Mouse (Mus musculus) cerebellum, postnatal 25 days (tissue): Measurements from ENCODE around the gene Exoc4.

Experiments
- DNase-seq, 2 experiments: peaks; one replicate each; pipeline ENCODE4 v3.0.0; 2021; ENCODE audit warnings: mixed read lengths in 2 of 2

The Exoc4 gene

GRCm38 (mm10) chr6:33871286-33871685, 622.4 kb downstream of the Exoc4 start:
- DNase-seq, result no peak

- no peak for DNase-seq
Observed at GRCm38 (mm10) chr6:33872192-33872591, 623.3 kb downstream of the Exoc4 start.

DNA sequence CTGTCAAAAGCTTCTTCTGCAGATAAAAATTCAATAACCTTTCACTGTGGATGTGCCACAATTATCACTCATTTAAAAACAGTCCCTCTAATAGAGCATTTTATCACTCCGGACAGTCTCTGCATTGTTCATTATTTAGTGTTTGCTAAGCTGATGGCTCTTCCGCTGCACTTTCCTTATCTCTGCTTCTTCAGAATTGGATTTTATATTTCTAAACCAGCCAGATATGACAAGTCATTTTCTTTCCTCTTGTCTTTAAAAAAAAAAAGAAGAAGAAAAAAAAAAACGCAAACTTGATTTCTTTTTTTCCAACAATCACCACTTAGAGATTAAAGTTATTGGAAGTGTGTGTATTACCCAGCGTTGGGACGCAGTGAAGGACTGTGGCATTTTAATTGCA, 624.1 kb downstream of the Exoc4 start:
- DNase-seq, result no peak

GRCm38 (mm10) chr6:33874291-33875014, 625.6 kb downstream of the Exoc4 start:
- DNase-seq, result peak; percentile 61 to 68

DNA sequence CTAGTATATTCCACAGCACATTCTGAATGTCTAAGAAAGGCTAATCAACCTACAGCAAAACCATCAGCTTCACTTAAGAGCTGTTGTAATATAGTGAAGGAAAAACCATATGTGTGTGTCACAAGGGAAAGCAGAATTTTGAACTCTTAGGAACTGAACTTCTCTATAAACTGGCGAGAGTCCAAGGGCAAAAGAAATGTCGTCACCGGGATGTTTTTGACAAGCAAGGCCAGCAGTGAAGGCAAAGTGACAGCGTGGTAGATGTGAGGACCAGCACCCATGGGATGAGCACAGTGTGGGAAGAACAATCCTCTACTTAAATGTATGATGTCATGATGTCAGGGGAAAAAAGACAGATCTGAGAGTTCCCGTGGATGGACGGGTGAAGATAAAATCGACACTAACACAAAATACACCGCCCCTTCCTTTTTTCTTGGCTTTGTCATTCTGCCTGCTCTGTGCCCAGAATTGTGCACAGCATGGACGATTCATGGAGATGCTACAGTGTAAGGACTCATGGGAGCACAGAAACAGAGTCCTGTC, 635.3 kb downstream of the Exoc4 start:
- DNase-seq, result no peak

DNA sequence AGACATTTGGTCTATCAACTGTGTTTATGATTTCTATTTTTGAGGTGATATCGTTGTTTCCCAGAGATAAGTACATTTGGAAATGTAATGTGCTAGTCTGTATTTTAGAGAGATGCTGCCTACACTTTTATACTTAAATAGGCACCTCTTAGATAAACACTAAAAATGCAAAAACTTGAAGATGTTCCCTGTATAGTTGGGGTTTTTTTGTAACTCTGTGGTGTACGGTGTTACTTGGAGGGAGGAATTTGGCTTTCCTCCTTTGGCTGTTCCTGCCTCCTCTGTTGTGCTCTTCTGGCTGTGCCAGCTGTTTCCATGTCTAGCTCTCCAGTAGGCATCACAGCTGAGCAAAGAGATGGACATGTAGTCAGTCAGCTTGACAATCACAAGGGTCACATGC, 638.1 kb downstream of the Exoc4 start:
- no peak for DNase-seq

GRCm38 (mm10) chr6:33890926-33891325, 642.0 kb downstream of the Exoc4 start:
- peak; percentile 12 to 33 for DNase-seq

GRCm38 (mm10) chr6:33892142-33892541, 643.3 kb downstream of the Exoc4 start:
- no peak for DNase-seq

DNA sequence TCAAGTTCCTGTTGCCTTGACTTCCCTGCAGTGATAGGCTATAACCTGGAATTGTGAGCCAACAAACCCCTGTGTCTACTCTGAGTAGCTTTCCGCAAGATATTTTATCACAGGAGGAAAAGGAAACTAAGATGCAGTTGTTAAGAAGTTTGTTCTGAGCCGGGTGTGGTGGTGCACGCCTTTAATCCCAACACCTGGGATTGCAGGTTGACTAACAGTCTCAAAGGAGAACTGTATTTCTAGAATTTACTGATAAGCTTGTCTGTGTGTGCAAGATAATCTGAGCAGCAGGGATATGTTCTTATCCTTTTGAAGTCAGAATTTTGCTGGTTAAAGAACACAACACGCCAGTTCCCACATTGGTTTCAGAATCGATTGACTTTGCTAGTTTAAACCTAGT, 651.1 kb downstream of the Exoc4 start:
- no peak for DNase-seq

GRCm38 (mm10) chr6:33900615-33901014, 651.7 kb downstream of the Exoc4 start:
- DNase-seq, result no peak

DNA sequence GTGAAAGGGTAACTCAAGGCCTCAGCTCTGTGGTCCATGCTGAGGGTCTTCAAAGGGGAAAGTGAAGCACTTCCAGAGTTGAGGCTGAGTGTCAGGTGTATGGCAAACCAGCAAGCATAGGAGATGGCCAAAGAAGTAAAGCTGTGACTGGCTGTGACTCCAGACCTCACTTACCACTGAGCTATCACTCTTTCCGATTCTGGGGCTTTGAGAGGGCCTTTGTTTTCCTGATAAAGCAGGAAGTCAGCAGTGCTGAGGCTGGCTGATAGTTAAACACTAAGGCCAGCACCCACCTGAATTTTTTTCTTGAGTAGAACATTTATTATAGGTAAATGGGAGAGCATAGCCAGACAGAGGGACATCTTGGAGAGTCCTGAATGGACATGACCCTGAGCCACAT, 656.2 kb downstream of the Exoc4 start:
- no peak for DNase-seq

DNA sequence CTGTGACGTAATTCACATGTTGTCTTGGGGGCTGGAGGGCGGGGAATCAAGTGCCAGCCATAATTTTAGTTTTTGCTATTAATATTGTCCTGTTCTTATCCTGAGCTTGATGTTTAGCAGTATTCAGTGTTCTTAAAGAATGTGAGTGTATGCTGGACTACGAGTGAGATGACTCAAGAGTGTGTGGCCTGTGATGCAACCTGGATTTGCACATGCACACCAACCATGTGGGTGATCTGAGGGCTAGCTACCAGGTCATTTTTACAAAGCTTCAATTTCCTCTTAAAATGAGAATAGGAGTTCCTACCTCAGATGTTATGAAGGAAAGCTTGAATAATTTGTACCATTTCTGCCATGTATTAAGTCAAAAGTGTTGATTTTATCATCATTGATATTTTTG, 661.8 kb downstream of the Exoc4 start:
- DNase-seq, result no peak

DNA sequence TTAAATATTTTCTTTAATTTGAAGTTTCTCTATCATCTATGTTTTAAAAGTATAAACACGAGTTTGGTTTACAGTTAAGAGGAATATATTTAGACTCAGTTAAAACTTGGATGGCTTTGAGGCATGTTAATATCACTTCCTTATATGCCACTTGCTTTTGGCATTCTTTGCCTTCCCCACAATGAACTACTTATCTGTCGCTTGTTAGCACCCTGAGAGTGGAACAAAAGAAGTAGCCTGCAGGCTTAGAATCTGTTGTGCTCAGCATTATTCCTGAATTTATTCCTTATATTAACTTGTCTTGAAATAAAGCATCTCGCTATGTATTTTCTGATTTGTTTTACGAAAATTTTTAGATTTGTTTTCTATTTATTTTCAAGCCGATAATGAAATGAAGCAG, 664.2 kb downstream of the Exoc4 start:
- DNase-seq, result no peak

GRCm38 (mm10) chr6:33913486-33913885, 664.6 kb downstream of the Exoc4 start:
- DNase-seq, result no peak

GRCm38 (mm10) chr6:33913964-33914363, 665.1 kb downstream of the Exoc4 start:
- no peak for DNase-seq

GRCm38 (mm10) chr6:33923571-33923970, 674.7 kb downstream of the Exoc4 start:
- peak in 1 of 2 experiments; percentile 24 for DNase-seq

DNA sequence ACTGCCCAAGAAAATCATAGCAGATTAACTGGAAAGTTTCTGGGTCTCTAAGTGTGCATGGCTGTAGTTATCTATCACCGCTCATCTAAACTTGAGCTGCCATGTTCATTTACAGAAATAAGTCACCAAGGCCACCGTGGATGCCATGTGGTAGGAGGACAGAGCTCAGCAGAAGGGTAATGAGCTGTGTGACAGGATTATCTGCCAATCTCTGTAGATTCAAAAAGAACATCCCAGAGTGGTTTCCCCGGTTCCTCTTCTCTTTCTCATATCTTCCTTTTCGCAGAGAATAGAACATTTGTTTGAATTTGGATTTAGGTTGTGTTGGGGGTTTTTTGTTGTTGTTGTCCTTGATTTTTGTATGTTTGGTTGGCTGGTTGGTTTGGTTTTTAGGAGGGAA, 676.0 kb downstream of the Exoc4 start:
- DNase-seq, result no peak

GRCm38 (mm10) chr6:33929342-33930086, 680.6 kb downstream of the Exoc4 start:
- peak; percentile 85 to 93 for DNase-seq

DNA sequence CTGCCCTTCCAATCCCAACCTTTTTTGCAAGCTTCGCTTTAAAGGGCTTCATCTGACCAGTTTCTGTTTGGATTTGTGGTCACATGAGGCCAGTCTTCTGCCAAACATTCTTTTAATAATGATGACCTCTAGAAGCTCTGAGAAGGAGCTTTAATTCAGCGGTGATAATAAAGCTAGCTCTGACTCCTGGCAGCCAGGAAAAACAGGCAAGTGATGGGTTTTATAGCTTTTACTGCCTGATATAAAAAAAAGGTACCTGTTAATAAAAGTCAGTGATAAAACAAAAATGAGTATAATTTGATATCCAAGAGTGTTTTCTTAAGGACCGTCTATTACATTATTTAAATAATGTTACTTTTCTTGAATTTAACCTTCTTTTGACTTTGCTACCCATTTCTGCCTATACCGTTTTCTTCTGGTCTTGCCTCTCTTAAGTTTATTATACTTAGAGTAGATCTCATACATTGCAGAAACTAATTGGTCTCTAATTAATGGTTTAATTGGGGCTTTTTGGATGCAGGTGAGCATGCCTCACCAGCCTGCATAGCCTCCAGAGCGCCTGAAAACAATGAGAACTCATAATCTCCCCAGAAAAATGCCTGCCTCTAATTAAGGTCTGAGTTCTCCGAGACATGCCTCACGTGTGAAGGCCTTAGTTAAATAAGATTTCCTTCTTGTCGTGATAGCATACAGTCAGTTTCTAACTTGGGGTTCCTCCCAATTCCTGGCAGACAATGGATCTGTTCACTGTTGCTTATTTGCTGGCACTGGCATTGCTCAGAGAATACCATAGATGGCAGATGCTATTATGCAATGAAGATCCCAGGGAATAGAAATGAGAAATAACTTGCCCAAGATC, 681.4 kb downstream of the Exoc4 start:
- DNase-seq, result no peak

DNA sequence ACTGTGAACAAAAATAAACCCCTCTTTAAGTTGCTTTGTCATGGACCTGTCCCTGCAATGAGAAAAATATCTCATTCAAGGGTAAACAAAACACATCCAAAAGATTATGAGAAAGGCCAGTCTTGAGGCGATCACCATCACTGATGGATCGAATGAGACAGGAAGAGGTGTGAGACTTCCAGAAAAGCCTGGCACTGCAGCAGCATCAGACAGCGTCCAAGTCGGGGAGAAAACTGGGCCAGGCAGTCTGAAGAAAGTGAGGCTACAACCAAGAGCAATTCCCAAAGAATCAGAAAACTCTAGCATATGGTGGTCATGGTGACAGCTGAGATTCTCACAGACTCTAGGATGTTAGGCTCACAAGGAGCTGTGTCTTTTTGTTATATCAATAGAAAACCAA, 689.0 kb downstream of the Exoc4 start:
- no peak for DNase-seq

- DNase-seq, result no peak
Observed at GRCm38 (mm10) chr6:33939169-33939568, 690.3 kb downstream of the Exoc4 start.

- no peak for DNase-seq
Observed at GRCm38 (mm10) chr6:33946911-33947489, 698.1 kb downstream of the Exoc4 start.

GRCm38 (mm10) chr6:33950113-33950512, 701.2 kb downstream of the Exoc4 start:
- no peak for DNase-seq
